Comparison of ENCODE assay signal across 12 mouse cellular contexts in genomic region chr6:73195291-73195690, GRCm38 (mm10).
"Had no signal": no experiment of that assay in that cellular context is flagged by ENCODE, and none has a peak within 500 bp of the region (broad histone marks: within the 10 kb centered on the region; RNA-seq: fewer than 3 reads in every experiment).

No protein-coding gene starts in this region.

- DNase-seq: retina, postnatal 1 day; right cerebral cortex, adult 18-20 months; right cerebral cortex, postnatal 14 days; right cerebral cortex, postnatal 25 days; right cerebral cortex, postnatal 4 days; spleen, adult 18-20 months; thymus, adult 18-20 months; thymus, adult 2 months; thymus, postnatal 14 days; thymus, postnatal 25 days; thymus, postnatal 36 days; thymus, postnatal 4 days had no signal
